Mouse (Mus musculus) adrenal gland, adult 2 months (tissue): ENCODE data around the gene Grcc10. TPM values are rescaled to one million over a fixed set of nuclear protein-coding genes. Genes with fewer than 3 reads are reported as not detected.
A peak's percentile ranks its signal among the peaks of the same experiment; 100 is the strongest.

Source experiments
- DNase-seq: peaks from one replicate; pipeline ENCODE4 v3.0.0; 2021
- microRNA-seq, 2 experiments: library from miRNA; unstranded; fragments of <30 nt; microRNA quantifications; one replicate each; pipeline ENCODE4 v1.2.0; 2021
- polyA plus RNA-seq: library from polyadenylated mRNA; depleted of rRNA; stranded (reverse); fragments of >200 nt; gene quantifications from 2 replicates; pipeline ENCODE4 v1.2.3, GENCODE M21; 2012; rRNA removed
- total RNA-seq, 2 experiments: library from RNA; stranded (reverse); gene quantifications; 2 replicates each; pipeline ENCODE4 v1.2.3; 2021

Gene Grcc10
- total and polyA plus RNA-seq, 3 experiments, result 233 to 360 (median 357) TPM

- no peak for DNase-seq
Measured at GRCm38 (mm10) chr6:124702102-124702783, 38.9 kb downstream of the Grcc10 start.

GRCm38 (mm10) chr6:124701338-124701737 lies 39.8 kb downstream of the Grcc10 start:
- DNase-seq, result peak; percentile 53

GRCm38 (mm10) chr6:124699962-124700610 lies 41.1 kb downstream of the Grcc10 start:
- peak; percentile 92 for DNase-seq

- no peak for DNase-seq
Measured at GRCm38 (mm10) chr6:124699366-124699765, 41.8 kb downstream of the Grcc10 start.

GRCm38 (mm10) chr6:124698751-124699150 lies 42.4 kb downstream of the Grcc10 start:
- DNase-seq, result no peak

GRCm38 (mm10) chr6:124696441-124697150 lies 44.6 kb downstream of the Grcc10 start:
- DNase-seq, result no peak

GRCm38 (mm10) chr6:124694166-124694955 lies 46.8 kb downstream of the Grcc10 start:
- peak; percentile 76 for DNase-seq

GRCm38 (mm10) chr6:124693243-124693981 lies 47.8 kb downstream of the Grcc10 start:
- DNase-seq, result no peak

GRCm38 (mm10) chr6:124690517-124690916 lies 50.7 kb downstream of the Grcc10 start:
- no peak for DNase-seq

Small RNA genes lying within 50 kb of the gene (microRNA-seq; reads per million reads assigned to microRNA genes)
- 5.7 to 5.8 reads per million in 2 experiments for gene Mir141
- gene Mir200c, result 45.5 to 49.0 reads per million in 2 experiments

Other genes with a start within 250 kb of the Grcc10 start
- 10 to 100 TPM; 20.6 to 22.0 TPM for gene C1rl, start 248.3 kb downstream of the Grcc10 start, total RNA-seq
- 11.2 and 13.4 TPM in 2 replicates for gene C1rl, start 248.3 kb downstream of the Grcc10 start, polyA plus RNA-seq
- gene C1ra, start 229.0 kb downstream of the Grcc10 start, total RNA-seq, result 10 to 100 TPM; 48.6 to 68.2 TPM
- 20.3 and 27.2 TPM in 2 replicates for gene C1ra, start 229.0 kb downstream of the Grcc10 start, polyA plus RNA-seq
- 10 to 100 TPM; 45.4 to 72.3 TPM for gene C1s1, start 199.0 kb downstream of the Grcc10 start, total RNA-seq
- gene C1s1, start 199.0 kb downstream of the Grcc10 start, polyA plus RNA-seq, result 10.1 and 14.8 TPM in 2 replicates
- 1 to 10 TPM; 7.9 to 8.9 TPM for gene C1rb, start 171.1 kb downstream of the Grcc10 start, total RNA-seq
- gene C1rb, start 171.1 kb downstream of the Grcc10 start, polyA plus RNA-seq, result 0.29 and 0.86 TPM in 2 replicates
- gene C1s2, start 105.3 kb downstream of the Grcc10 start, total RNA-seq, result 1 to 10 TPM; 1.5 to 2.6 TPM
- not detected in 2 replicates for gene C1s2, start 105.3 kb downstream of the Grcc10 start, polyA plus RNA-seq
- 100 to 1,000 TPM in 1 of 2 experiments, 10 to 100 TPM in 1; 92.1 to 138 TPM for gene Lpcat3, start 78.3 kb downstream of the Grcc10 start, total RNA-seq
- 141 and 155 TPM in 2 replicates for gene Lpcat3, start 78.3 kb downstream of the Grcc10 start, polyA plus RNA-seq
- gene Emg1, start 29.2 kb downstream of the Grcc10 start, total RNA-seq, result 10 to 100 TPM; 80.6 to 82.6 TPM
- gene Emg1, start 29.2 kb downstream of the Grcc10 start, polyA plus RNA-seq, result 16.6 and 17.0 TPM in 2 replicates
- 100 to 1,000 TPM; 286 to 294 TPM for gene Phb2, start 29.0 kb downstream of the Grcc10 start, total RNA-seq
- gene Phb2, start 29.0 kb downstream of the Grcc10 start, polyA plus RNA-seq, result 128 and 181 TPM in 2 replicates
- gene Ptpn6, start 2.7 kb downstream of the Grcc10 start, total RNA-seq, result 10 to 100 TPM in 1 of 2 experiments, 1 to 10 TPM in 1; 6.5 to 11.2 TPM
- 6.1 and 6.8 TPM in 2 replicates for gene Ptpn6, start 2.7 kb downstream of the Grcc10 start, polyA plus RNA-seq
- not detected for gene Gm45234, start 14.6 kb upstream of the Grcc10 start, total RNA-seq
- gene Gm45234, start 14.6 kb upstream of the Grcc10 start, polyA plus RNA-seq, result not detected in 2 replicates
- gene Atn1, start 15.2 kb upstream of the Grcc10 start, total RNA-seq, result 10 to 100 TPM; 76.8 to 86.3 TPM
- gene Atn1, start 15.2 kb upstream of the Grcc10 start, polyA plus RNA-seq, result 73.3 and 110 TPM in 2 replicates
- 10 to 100 TPM; 12.4 to 35.9 TPM for gene Eno2, start 28.3 kb upstream of the Grcc10 start, total RNA-seq
- gene Eno2, start 28.3 kb upstream of the Grcc10 start, polyA plus RNA-seq, result 8.3 and 16.5 TPM in 2 replicates
- gene Lrrc23, start 38.4 kb upstream of the Grcc10 start, total RNA-seq, result under 1 TPM; 0.29 to 0.38 TPM
- gene Lrrc23, start 38.4 kb upstream of the Grcc10 start, polyA plus RNA-seq, result 0.16 and 0.32 TPM in 2 replicates
- gene Spsb2, start 67.3 kb upstream of the Grcc10 start, total RNA-seq, result 10 to 100 TPM; 19.6 to 28.0 TPM
- 34.0 and 40.0 TPM in 2 replicates for gene Spsb2, start 67.3 kb upstream of the Grcc10 start, polyA plus RNA-seq
- 100 to 1,000 TPM; 385 to 502 TPM for gene Tpi1, start 72.9 kb upstream of the Grcc10 start, total RNA-seq
- 237 and 285 TPM in 2 replicates for gene Tpi1, start 72.9 kb upstream of the Grcc10 start, polyA plus RNA-seq
- gene Usp5, start 88.1 kb upstream of the Grcc10 start, total RNA-seq, result 100 to 1,000 TPM; 103 to 132 TPM
- 102 and 111 TPM in 2 replicates for gene Usp5, start 88.1 kb upstream of the Grcc10 start, polyA plus RNA-seq
- 1 to 10 TPM; 2.2 to 3.9 TPM for gene Cdca3, start 88.2 kb upstream of the Grcc10 start, total RNA-seq
- 5.9 and 8.6 TPM in 2 replicates for gene Cdca3, start 88.2 kb upstream of the Grcc10 start, polyA plus RNA-seq
- 10 to 100 TPM in 1 of 2 experiments, 1 to 10 TPM in 1; 6.7 to 12.2 TPM for gene Gnb3, start 98.9 kb upstream of the Grcc10 start, total RNA-seq
- gene Gnb3, start 98.9 kb upstream of the Grcc10 start, polyA plus RNA-seq, result 9.2 and 11.9 TPM in 2 replicates
- 10 to 100 TPM; 16.8 to 23.6 TPM for gene P3h3, start 116.4 kb upstream of the Grcc10 start, total RNA-seq
- gene P3h3, start 116.4 kb upstream of the Grcc10 start, polyA plus RNA-seq, result 42.6 and 48.6 TPM in 2 replicates
- 1 to 10 TPM; 1.1 to 2.5 TPM for gene Gpr162, start 122.6 kb upstream of the Grcc10 start, total RNA-seq
- 1.9 and 2.4 TPM in 2 replicates for gene Gpr162, start 122.6 kb upstream of the Grcc10 start, polyA plus RNA-seq
- under 1 TPM; 0.31 to 0.55 TPM for gene Cd4, start 146.8 kb upstream of the Grcc10 start, total RNA-seq
- gene Cd4, start 146.8 kb upstream of the Grcc10 start, polyA plus RNA-seq, result 0.52 and 0.61 TPM in 2 replicates
- gene Lag3, start 170.3 kb upstream of the Grcc10 start, total RNA-seq, result 1 to 10 TPM; 1.1 to 1.5 TPM
- 2.1 and 2.5 TPM in 2 replicates for gene Lag3, start 170.3 kb upstream of the Grcc10 start, polyA plus RNA-seq
- gene Ptms, start 178.7 kb upstream of the Grcc10 start, total RNA-seq, result 100 to 1,000 TPM; 828 to 858 TPM
- 2,208 and 2,873 TPM in 2 replicates for gene Ptms, start 178.7 kb upstream of the Grcc10 start, polyA plus RNA-seq
- 100 to 1,000 TPM; 269 to 320 TPM for gene Mlf2, start 190.0 kb upstream of the Grcc10 start, total RNA-seq
- 390 and 451 TPM in 2 replicates for gene Mlf2, start 190.0 kb upstream of the Grcc10 start, polyA plus RNA-seq
- gene Cops7a, start 224.2 kb upstream of the Grcc10 start, total RNA-seq, result 100 to 1,000 TPM; 128 to 152 TPM
- gene Cops7a, start 224.2 kb upstream of the Grcc10 start, polyA plus RNA-seq, result 220 and 384 TPM in 2 replicates